Mouse (Mus musculus): Measurements from ENCODE around the gene Fcer1g. TPM values are rescaled to one million over a fixed set of nuclear protein-coding genes. Genes with fewer than 3 reads are reported as not detected.

The Fcer1g gene
- polyA plus RNA-seq (2012; ENCODE audit: low replicate concordance): 4.7 and 8.4 TPM in 2 replicates

DNA sequence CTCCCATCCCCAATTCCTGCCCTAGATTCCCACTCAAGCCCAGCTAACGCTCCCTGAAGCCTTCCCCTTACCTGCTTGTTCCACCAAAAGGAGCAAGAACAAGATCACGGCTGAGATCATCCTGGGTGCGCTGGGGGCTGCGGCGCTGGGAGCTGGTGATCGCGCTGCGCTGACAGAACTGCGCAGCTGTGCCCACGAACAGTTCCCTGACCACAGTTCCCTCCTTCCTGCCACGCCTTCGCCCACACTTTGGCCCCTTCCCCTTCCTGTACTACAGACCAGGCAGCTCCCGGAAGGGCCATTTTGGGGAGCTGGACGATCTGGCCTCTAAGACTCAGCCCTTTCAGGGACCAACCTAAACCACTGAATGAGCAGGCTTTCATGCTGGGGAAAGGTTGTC is at the start of gene Fcer1g:
TSS of gene Fcer1g (minus strand) at position 240 of the 400 bp plus-strand sequence.

DNA sequence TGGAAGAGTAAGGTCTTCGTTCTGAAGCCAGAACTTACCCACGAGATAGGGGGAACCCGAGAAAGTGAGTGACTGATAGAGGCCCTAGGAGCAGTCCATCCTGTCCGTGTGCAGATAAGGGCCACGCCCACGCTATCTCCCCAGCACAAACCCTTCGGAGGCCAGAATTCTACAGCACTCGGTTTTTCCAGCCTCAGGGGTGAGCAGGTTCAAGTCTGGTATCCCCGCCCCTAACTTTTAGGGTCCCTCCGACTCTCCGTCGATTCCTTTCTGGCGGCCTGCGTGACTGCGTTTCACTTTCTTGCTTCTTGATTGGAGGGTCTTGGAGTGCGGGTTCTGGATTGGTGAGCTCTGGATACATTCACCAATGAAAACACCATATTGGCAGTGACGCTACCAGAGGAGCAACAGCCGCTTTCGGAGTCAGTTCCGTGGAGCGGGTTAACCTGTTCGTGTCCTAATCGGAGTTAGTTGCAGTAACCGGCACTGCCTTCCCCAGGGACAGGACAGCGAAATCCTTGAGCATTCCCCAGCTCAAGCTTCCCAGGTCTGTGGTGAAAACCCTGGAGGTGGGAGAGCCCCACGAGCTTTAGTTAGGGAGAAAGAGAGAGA is 46.9 kb upstream of the Fcer1g start, which contains the start of gene Ppox:
TSS of gene Ppox (minus strand) at position 271 of the 612 bp plus-strand sequence.

DNA sequence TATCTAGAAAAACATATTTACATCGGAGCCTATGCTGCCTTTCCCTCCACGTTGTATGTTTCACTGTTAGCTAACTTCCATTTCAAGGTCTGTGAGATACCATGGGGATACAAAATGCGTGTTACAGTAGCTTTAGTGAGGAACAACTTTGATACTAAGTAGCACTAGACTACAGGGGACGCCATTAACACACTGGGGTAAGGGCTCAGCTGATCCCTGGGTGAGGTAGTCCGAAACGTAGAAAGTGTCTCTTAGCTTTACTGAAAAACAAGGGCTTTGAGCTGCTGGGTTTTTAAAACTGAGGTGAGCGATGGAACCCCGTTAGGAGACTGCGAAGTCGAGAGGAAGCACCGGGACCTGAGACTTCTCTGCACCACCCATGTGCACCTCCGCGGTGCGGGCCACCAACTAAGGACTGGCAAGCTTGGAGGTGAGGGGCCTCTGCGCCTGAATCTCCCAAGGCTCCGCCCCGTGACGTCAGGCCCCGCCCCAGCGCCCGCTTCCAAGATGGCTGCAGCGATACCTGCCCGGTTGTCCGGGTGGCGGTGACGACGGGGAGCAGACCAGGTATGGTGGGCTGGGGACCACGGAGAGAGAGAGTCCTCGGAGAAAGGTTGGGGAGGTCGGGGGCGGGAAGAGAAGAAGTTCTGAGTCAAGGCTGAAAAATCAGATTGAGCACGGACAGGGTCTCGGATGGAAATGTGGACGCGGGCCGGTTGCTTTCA is 35.8 kb upstream of the Fcer1g start, which contains the start of gene B4galt3:
TSS of gene B4galt3 (plus strand) at position 481 of the 725 bp plus-strand sequence.

DNA sequence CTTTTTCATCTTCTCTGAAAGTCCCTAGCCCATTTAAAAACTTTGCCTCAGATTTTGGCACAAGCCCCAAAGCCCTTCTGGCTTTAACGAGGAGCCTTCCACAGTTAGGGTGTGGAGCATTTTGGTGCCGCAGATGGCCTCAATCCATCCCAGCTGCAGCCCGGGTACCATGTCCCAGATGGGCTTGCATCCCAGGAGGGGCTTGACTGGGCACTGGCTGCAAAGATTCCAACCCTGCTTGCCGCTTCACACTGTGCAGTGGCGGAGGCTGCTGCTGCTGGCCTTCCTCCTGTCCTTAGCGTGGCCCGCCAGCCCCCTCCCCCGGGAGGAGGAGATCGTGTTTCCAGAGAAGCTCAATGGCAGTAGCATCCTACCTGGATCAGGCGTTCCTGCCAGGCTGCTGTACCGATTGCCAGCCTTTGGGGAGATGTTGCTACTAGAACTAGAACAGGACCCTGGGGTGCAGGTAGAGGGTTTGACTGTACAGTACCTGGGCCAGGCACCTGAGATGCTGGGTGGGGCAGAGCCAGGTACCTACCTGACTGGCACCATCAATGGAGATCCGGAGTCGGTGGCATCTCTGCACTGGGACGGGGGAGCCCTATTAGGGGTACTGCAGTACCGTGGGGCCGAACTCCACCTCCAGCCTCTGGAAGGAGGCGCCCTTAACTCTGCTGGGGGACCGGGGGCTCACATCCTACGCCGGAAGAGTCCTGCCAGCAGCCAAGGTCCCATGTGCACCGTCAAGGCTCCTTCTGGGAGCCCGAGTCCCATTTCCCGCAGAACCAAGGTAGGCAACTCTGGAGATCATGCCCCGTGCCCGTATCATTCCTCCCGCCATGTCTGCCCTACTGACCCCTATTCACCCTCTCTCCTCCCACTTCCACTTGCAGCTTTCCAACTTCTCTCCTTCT is 16.8 kb upstream of the Fcer1g start, which contains the start of gene Ndufs2:
TSS of gene Ndufs2 (minus strand) at position 709 of the 914 bp plus-strand sequence.

DNA sequence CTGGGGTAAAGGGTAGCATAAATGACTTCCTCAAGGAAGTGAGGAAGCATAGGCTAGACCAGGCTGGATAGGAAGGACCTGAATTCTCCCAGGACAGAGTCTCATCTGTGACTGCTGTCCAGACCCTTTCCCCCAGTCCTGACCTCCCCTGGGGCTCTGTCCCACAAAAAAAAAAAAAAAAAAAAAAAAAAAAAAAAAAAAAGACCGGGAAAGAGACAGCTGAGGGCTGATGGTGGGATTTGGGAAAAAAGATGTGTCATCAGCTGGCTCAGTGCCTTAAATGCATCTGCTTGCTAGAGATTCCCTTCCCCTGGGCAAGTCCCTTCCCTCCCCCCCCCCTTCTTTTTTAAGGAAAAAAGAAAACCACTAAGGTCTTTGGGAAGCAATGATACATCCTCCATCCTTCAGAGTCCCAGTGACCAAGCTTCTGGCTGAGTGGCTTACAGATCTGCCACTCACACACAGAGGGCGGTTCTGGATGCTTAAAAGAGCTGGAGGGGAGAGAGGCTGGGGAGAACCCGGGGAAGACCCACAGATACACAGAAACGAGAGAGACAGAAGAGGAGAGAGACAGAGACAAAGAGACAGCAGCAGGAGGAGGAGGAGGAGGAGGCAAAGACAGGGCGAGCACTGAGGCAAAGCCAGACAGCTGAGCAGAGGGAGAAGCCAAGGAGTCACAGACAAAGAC is 15.9 kb upstream of the Fcer1g start, which contains the start of gene Adamts4:
TSS of gene Adamts4 (plus strand) at position 509 of the 688 bp plus-strand sequence.

DNA sequence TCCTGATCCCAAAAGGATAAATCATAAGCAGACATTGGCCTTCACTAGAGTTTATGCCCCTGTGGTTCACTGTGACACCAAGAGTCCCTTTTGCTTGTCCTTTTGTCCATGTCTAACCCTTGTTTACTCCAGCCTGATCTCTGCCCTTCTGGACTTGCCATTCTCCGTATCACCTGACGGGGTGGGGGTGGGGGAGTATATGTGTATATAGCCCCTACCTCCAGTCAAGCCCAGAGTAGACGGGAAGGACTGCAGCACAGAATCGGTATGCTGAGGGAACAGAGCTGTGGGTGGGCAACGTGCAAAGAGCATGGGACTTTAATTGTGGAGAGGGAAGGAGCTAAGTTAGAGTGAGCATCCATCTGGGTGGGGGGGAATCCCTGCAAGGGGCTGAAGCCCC is 9.3 kb downstream of the Fcer1g start, which contains the start of gene Apoa2:
TSS of gene Apoa2 (plus strand) at position 198 of the 400 bp plus-strand sequence.

DNA sequence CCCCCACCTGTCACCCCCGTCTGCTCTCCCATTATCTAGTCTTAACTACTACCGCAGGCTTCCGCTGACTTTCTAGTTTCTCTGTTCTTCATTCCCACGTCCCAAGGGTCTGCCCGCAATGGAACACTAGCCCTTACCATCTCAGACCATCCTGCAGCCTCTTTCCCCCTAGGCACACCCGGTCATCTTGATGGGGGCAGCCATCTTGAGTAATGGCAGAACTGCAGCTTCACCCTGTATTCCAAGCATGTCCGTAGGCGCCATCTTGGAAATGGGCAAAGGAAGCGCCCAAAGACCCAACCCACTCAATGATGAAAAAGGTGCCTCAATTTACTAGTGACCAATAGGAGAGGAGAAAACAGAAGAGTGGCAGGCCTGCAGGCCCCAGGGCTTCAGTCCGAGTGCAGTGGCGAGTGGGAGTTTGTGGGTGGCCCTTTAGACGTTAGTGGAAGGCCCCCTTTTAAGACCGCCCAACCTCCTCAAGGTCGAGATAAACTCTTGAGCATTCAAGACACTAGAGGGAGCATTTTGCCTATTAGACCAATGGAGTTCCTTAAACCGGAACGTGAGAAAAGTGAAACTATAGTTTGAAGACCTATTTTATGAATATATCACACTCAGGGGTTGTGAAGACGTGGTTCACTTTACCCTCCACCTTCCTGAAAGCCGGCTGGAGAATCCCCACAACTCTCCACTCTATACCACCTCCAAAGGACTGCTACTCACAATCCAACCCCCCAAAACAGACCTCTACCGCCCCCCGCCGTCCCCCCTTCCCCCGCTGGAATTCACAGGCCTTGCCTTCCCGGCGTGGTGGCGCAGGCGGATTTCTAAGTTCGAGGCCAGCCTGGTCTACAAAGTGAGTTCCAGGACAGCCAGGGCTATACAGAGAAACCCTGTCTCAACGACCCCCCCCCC is 11.7 kb downstream of the Fcer1g start, which contains the start of gene Tomm40l:
TSS of gene Tomm40l (minus strand) at position 277 of the 918 bp plus-strand sequence.

DNA sequence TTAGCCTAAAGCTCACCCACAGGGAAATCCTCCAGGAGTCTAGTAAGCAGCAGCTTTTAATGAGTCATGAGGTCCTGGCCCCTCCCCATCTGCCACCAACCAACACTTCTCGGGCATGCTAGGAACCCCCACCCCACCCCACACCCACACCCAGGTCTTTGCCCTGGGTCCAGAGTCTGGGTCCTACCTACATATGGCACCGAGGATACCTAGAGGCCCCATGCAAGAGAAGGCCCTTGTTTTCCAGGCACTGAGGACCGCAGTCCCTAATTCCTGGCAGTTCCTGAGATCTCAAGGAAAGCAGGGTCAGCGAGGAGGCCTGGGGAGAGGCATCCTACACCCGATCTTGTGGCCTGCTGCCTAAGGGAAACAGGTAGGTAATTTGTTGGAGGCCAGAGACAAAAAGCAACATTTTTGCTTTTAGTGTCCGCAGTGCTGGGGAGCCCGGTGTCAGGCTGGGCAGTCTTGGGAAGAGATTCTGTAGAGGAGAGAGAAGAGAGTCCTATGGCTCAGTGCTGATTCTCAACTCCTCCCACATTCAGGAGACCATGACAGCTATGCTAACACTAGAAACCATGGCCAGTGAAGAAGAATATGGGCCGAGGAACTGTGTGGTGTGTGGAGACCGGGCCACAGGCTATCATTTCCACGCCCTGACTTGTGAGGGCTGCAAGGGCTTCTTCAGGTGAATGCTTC is 20.2 kb downstream of the Fcer1g start, which contains the start of gene Nr1i3:
TSS of gene Nr1i3 (plus strand) at position 170 of the 696 bp plus-strand sequence.

DNA sequence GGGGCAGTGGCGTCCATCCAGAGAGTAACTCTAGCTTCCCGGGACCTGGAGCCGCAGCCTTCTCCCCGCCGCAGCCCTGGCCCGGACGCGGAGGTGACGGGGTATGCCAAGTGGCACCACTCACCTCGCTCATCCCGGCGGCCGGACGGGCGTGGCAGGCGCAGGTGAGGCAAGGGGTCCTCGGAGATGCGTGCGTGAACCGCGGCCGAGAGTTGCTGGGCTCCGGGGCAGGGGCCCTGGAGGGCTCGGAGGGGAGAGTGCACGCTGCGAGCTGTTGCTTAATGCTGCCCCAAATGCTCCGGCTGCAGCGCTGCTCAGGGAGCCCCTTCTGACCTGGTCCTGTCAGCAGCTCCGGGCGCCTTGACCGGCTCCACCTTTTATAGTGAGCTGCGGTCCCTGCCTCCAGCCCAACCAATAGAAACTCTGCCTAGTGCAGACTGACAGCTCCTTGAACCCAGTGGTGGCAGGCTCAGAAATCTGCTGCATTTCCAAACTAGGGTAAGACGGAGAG is 38.2 kb downstream of the Fcer1g start, which contains the start of gene Pcp4l1:
TSS of gene Pcp4l1 (minus strand) at position 382 of the 511 bp plus-strand sequence.

Other genes starting within 250 kb of the Fcer1g start
- 0.89 and 1.4 TPM in 2 replicates for gene Fcgr4, start 215.4 kb downstream of the Fcer1g start, polyA plus RNA-seq (2012; ENCODE audit: low replicate concordance)
- 1.6 and 2.1 TPM in 2 replicates for gene Fcgr3, start 169.4 kb downstream of the Fcer1g start, polyA plus RNA-seq (2012; ENCODE audit: low replicate concordance)
- gene Cfap126, start 120.4 kb downstream of the Fcer1g start, polyA plus RNA-seq (2012; ENCODE audit: low replicate concordance): 0.93 and 2.2 TPM in 2 replicates
- 3.4 and 36.9 TPM in 2 replicates for gene Sdhc, start 83.8 kb downstream of the Fcer1g start, polyA plus RNA-seq (2012; ENCODE audit: low replicate concordance)
- gene Mpz, start 83.7 kb downstream of the Fcer1g start, polyA plus RNA-seq (2012; ENCODE audit: low replicate concordance): not detected in 2 replicates
- gene Pcp4l1, start 38.1 kb downstream of the Fcer1g start, polyA plus RNA-seq (2012; ENCODE audit: low replicate concordance): 0.62 and 0.98 TPM in 2 replicates
- not detected in 2 replicates for gene Nr1i3, start 20.4 kb downstream of the Fcer1g start, polyA plus RNA-seq (2012; ENCODE audit: low replicate concordance)
- 26.4 and 37.3 TPM in 2 replicates for gene Tomm40l, start 11.9 kb downstream of the Fcer1g start, polyA plus RNA-seq (2012; ENCODE audit: low replicate concordance)
- not detected in 2 replicates for gene Apoa2, start 9.3 kb downstream of the Fcer1g start, polyA plus RNA-seq (2012; ENCODE audit: low replicate concordance)
- 0.84 and 2.4 TPM in 2 replicates for gene Adamts4, start 16.1 kb upstream of the Fcer1g start, polyA plus RNA-seq (2012; ENCODE audit: low replicate concordance)
- gene Ndufs2, start 17.0 kb upstream of the Fcer1g start, polyA plus RNA-seq (2012; ENCODE audit: low replicate concordance): 38.4 and 41.1 TPM in 2 replicates
- 42.5 and 71.9 TPM in 2 replicates for gene B4galt3, start 36.0 kb upstream of the Fcer1g start, polyA plus RNA-seq (2012; ENCODE audit: low replicate concordance)
- gene Ppox, start 46.8 kb upstream of the Fcer1g start, polyA plus RNA-seq (2012; ENCODE audit: low replicate concordance): 169 and 176 TPM in 2 replicates
- 127 and 157 TPM in 2 replicates for gene Usp21, start 53.6 kb upstream of the Fcer1g start, polyA plus RNA-seq (2012; ENCODE audit: low replicate concordance)
- 14.2 and 23.6 TPM in 2 replicates for gene Ufc1, start 60.7 kb upstream of the Fcer1g start, polyA plus RNA-seq (2012; ENCODE audit: low replicate concordance)
- gene Dedd, start 94.8 kb upstream of the Fcer1g start, polyA plus RNA-seq (2012; ENCODE audit: low replicate concordance): 5.3 and 15.7 TPM in 2 replicates
- gene Nit1, start 111.3 kb upstream of the Fcer1g start, polyA plus RNA-seq (2012; ENCODE audit: low replicate concordance): 4.9 and 11.5 TPM in 2 replicates
- gene Pfdn2, start 111.3 kb upstream of the Fcer1g start, polyA plus RNA-seq (2012; ENCODE audit: low replicate concordance): 5.4 and 7.4 TPM in 2 replicates
- 0.22 and 0.81 TPM in 2 replicates for gene Klhdc9, start 126.4 kb upstream of the Fcer1g start, polyA plus RNA-seq (2012; ENCODE audit: low replicate concordance)
- 0.87 and 1.1 TPM in 2 replicates for gene Nectin4, start 135.7 kb upstream of the Fcer1g start, polyA plus RNA-seq (2012; ENCODE audit: low replicate concordance)
- gene Arhgap30, start 154.6 kb upstream of the Fcer1g start, polyA plus RNA-seq (2012; ENCODE audit: low replicate concordance): 30.2 and 30.6 TPM in 2 replicates
- 16.5 and 28.1 TPM in 2 replicates for gene Usf1, start 176.9 kb upstream of the Fcer1g start, polyA plus RNA-seq (2012; ENCODE audit: low replicate concordance)
- gene Tstd1, start 184.5 kb upstream of the Fcer1g start, polyA plus RNA-seq (2012; ENCODE audit: low replicate concordance): not detected in 2 replicates
- gene F11r, start 203.2 kb upstream of the Fcer1g start, polyA plus RNA-seq (2012; ENCODE audit: low replicate concordance): 0.45 and 8.3 TPM in 2 replicates

All from leukemia stem cell, adult 10-12 weeks (primary cell).